Mouse (Mus musculus) heart, embryonic 10.5 days (tissue): ENCODE results near the gene Tmem174. TPM values are rescaled to one million over a fixed set of nuclear protein-coding genes. Genes with fewer than 3 reads are reported as not detected.

Experiments
- DNase-seq: peaks from one replicate; pipeline ENCODE4 v3.0.0-alpha.2; 2017; ENCODE audit warnings: low spot score
- H3K27ac ChIP-seq: fragments of 300-500 bp; sonication (generic); 2 replicates; pipeline ENCODE4 v1.5.1; 2016; ENCODE audit warnings: mild to moderate bottlenecking
- H3K27me3 ChIP-seq: fragments of 300-500 bp; sonication (generic); 2 replicates; pipeline ENCODE4 v1.6.1; 2016; ENCODE audit warnings: mild to moderate bottlenecking; ENCODE audit not compliant: poor library complexity, insufficient read depth, severe bottlenecking
- H3K36me3 ChIP-seq: fragments of 300-500 bp; sonication (generic); 2 replicates; pipeline ENCODE4 v1.6.1; 2016; ENCODE audit warnings: mild to moderate bottlenecking, moderate library complexity
- H3K4me1 ChIP-seq: fragments of 300-500 bp; sonication (generic); 2 replicates; pipeline ENCODE4 v1.6.1; 2016; ENCODE audit warnings: mild to moderate bottlenecking
- H3K4me3 ChIP-seq: fragments of 300-500 bp; sonication (generic); 2 replicates; pipeline ENCODE4 v1.5.1; 2016; ENCODE audit warnings: mild to moderate bottlenecking, moderate library complexity
- H3K9me3 ChIP-seq: fragments of 300-500 bp; sonication (generic); 2 replicates; pipeline ENCODE4 v1.6.1; 2016; ENCODE audit warnings: mild to moderate bottlenecking, moderate library complexity
- WGBS: fragments of 180-500 bp; shearing (Covaris S2); methylation state at CpG from one replicate; pipeline ENCODE4 v1.1.7; 2016; 5-methylcytosine and 5-hydroxymethylcytosine counted together
- polyA plus RNA-seq: library from polyadenylated mRNA; unstranded; fragments of >200 nt; fragmentation: Nextera tagmentation; extraction: Ambion mirVana; gene quantifications from 2 replicates; pipeline ENCODE4 v1.2.1, GENCODE M21; 2016

The Tmem174 gene
- 0.05 TPM in 1 of 2 replicates, not detected in the other for polyA plus RNA-seq

GRCm38 (mm10) chr13:98637145-98637544 lies at the start of gene Tmem174:
Gene Tmem174 (minus strand): TSS chr13:98637410.
- Histone ChIP-seq H3K27ac (no peak within 1 kb of the TSS), H3K4me1 (peaks cover 39% of the 10 kb centered on the region), H3K36me3 (no peaks in the 10 kb centered on the region), H3K9me3 (no peaks in the 10 kb centered on the region), H3K27me3 (no peaks in the 10 kb centered on the region), H3K4me3 (peak within 1 kb of the TSS; percentile 36)
- no peak for DNase-seq
- WGBS, result 75% methylated on average over 12 of the region's 12 CpGs

DNA sequence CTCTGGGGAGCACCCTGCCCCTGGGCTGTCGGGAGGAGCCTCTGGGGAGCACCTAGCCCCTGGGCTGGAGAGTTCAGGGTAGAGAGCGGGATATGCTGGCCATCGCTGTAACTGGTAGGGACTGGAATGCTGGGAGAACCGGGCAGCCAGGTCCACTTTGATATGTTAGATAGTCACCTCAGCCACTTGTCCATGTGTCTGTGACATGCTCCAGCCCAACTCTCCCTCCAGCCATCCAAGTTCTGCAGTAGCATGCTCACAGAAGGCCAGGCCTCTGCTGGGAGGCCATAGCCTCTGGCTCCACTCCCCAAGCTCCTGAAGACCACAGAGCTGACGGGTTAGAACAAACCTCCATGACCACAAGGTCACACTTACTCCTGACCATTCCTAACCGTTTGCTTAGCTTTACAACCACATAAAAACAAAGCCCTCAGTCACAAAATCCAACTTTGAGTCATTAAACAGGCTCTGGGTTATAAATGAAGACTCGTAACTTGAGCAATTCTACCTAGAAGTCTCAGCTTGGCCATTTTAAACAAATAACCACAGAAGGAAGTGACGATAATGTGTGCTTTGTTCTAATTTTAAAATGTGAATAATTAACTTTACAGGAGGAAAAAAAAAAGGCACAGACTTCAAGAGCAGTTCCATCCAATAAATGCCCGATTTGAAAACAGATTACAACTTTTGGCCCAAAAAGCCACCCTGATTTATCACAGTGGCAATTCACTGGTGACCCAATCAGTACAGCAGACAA lies 47.1 kb upstream of the Tmem174 start:
- Histone ChIP-seq H3K4me3 (no peak overlapping the region), H3K9me3 (no peaks in the 10 kb centered on the region), H3K27me3 (no peaks in the 10 kb centered on the region), H3K27ac (peak overlapping the region; percentile 47; the same call in 1 of the 2 replicates), H3K36me3 (no peaks in the 10 kb centered on the region), H3K4me1 (peaks cover 27% of the 10 kb centered on the region)
- peak; percentile 73 for DNase-seq
- 58% methylated on average over 9 of the region's 9 CpGs for WGBS

GRCm38 (mm10) chr13:98683412-98683811 lies 46.2 kb upstream of the Tmem174 start:
- Histone ChIP-seq H3K9me3 (no peaks in the 10 kb centered on the region), H3K27me3 (no peaks in the 10 kb centered on the region), H3K27ac (no peak overlapping the region), H3K4me1 (peaks cover 34% of the 10 kb centered on the region), H3K36me3 (no peaks in the 10 kb centered on the region), H3K4me3 (no peak overlapping the region)
- WGBS, result 92% methylated on average over 2 of the region's 2 CpGs
- DNase-seq, result peak; percentile 17

- WGBS, result 76% methylated on average over 5 of the region's 5 CpGs
- Histone ChIP-seq H3K27ac (peak overlapping the region; percentile 42; the same call in 1 of the 2 replicates), H3K36me3 (no peaks in the 10 kb centered on the region), H3K9me3 (no peaks in the 10 kb centered on the region), H3K4me3 (no peak overlapping the region), H3K4me1 (peaks cover 34% of the 10 kb centered on the region), H3K27me3 (no peaks in the 10 kb centered on the region)
- no peak for DNase-seq
Measured at GRCm38 (mm10) chr13:98680470-98681060, 43.4 kb upstream of the Tmem174 start.

DNA sequence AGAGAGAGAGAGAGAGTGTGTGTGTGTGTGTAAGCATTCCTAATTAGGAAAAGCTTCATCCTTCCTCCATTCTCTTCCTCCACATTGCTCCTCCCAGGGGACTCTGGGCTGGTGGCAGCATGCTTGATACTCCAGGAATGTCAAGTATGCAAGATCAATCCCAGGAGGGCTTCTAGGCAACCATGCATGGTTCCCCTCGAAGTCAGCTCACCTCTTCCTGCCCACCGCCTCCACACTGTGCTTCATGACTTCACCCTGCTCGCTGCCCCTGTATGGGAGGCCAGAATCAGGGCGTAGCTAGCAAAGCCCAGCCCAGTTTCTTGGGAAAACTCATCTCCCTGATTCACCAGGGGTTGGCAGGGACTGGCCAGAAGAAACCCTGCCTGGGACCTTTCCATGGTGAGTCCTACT lies 42.4 kb upstream of the Tmem174 start:
- H3K4me1 ChIP-seq, result peaks cover 34% of the 10 kb centered on the region
- H3K27me3 ChIP-seq, result no peaks in the 10 kb centered on the region
- H3K4me3 ChIP-seq, result no peak overlapping the region
- no peaks in the 10 kb centered on the region for H3K9me3 ChIP-seq
- DNase-seq, result peak; percentile 85
- peak overlapping the region; percentile 82 for H3K27ac ChIP-seq
- WGBS, result 20% methylated on average over 4 of the region's 4 CpGs
- H3K36me3 ChIP-seq, result no peaks in the 10 kb centered on the region

DNA sequence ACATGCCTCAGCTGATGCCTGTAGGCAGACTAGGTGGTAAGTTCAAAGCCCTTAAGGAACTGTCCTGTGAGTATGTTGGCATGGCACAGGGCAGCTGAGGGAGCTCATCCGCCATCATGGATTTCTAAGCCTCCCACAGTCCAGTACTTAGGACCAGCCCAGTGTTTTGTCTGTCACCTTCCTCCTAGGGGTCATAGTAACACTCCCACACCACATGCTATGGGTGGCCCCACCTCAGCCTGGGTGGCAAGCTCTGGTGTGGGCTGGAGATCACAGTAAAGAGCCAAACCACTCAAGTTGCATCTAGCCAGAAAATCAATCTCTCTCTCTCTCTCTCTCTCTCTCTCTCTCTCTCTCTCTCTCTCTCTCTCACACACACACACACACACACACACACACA lies 42.0 kb upstream of the Tmem174 start:
- Histone ChIP-seq H3K4me1 (peaks cover 33% of the 10 kb centered on the region), H3K36me3 (no peaks in the 10 kb centered on the region), H3K9me3 (no peaks in the 10 kb centered on the region), H3K27me3 (no peaks in the 10 kb centered on the region), H3K4me3 (no peak overlapping the region), H3K27ac (peak overlapping the region; percentile 82; the same call in 1 of the 2 replicates)
- DNase-seq, result no peak
- WGBS, result 84% methylated on average over 1 of the region's 1 CpGs

DNA sequence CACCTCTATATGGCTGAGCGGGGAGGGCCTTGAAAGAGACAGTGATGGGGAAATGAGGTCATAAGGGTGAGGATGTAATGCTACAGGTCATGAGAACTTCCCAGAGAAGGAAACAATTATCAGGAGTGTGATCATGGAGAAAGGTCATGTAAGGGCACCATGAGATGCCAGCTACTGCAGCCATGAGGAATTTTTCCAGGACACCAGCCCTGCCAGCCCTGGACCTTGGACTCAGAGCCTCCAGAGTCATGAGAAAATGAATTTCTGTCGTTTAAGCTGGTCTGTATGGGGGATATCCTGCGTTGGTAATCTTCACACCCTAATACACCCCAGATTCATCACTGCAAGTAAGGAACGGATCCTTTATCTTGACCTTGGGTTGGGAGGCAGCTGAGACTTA lies 36.7 kb upstream of the Tmem174 start:
- no peak overlapping the region for H3K4me3 ChIP-seq
- 74% methylated on average over 4 of the region's 4 CpGs for WGBS
- no peaks in the 10 kb centered on the region for H3K36me3 ChIP-seq
- no peak overlapping the region for H3K27ac ChIP-seq
- DNase-seq, result no peak
- peaks cover 5% of the 10 kb centered on the region for H3K4me1 ChIP-seq
- H3K9me3 ChIP-seq, result no peaks in the 10 kb centered on the region
- no peaks in the 10 kb centered on the region for H3K27me3 ChIP-seq

DNA sequence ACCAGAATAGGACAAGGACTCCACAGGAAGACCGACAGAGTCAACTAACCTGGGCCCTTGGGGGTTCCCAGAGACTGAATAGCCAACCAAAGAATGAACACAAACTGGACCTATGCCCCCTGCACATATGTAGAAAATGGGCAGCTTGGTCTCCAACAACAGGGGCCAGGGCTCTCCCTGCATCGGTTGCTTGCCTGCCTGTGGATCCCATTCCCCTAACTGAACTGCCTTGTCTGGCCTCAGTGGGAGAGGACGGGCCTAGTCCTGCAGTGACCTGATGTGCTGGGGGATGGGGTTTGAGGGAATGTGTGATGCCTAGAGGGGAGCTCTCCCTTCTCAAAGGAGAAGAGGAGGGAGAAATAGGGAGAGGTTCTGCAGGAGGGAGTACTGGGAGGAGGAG lies 32.1 kb upstream of the Tmem174 start:
- Histone ChIP-seq H3K4me3 (no peak overlapping the region), H3K27ac (no peak overlapping the region), H3K4me1 (peaks cover 14% of the 10 kb centered on the region), H3K27me3 (no peaks in the 10 kb centered on the region), H3K9me3 (no peaks in the 10 kb centered on the region), H3K36me3 (no peaks in the 10 kb centered on the region)
- peak; percentile 58 for DNase-seq
- WGBS, result 60% methylated on average over 3 of the region's 3 CpGs

GRCm38 (mm10) chr13:98667316-98667715 lies 30.1 kb upstream of the Tmem174 start:
- DNase-seq, result no peak
- Histone ChIP-seq H3K27ac (no peak overlapping the region), H3K27me3 (no peaks in the 10 kb centered on the region), H3K4me1 (peaks cover 14% of the 10 kb centered on the region), H3K9me3 (no peaks in the 10 kb centered on the region), H3K36me3 (no peaks in the 10 kb centered on the region), H3K4me3 (no peak overlapping the region)
- 29% methylated on average over 3 of the region's 3 CpGs for WGBS

DNA sequence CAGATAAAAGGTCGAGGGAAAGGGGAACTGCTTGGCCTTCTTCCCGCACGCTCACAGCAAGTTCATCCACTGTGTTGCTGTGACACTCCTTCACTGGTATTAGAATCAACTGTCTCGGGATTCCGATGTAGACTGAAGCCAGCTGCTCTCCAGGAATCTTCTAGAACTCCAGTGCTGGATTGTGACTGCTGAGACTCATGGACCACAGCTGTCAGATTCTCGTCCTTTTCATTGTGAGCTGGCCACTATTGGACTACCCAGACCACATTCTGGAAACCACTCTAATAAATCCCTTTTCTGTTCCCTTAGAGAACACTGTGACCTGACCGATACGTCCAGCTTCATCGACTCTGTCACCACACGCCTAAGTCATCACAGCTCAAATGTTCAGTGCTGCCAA lies 28.0 kb upstream of the Tmem174 start:
- no peaks in the 10 kb centered on the region for H3K9me3 ChIP-seq
- H3K27ac ChIP-seq, result no peak overlapping the region
- H3K4me3 ChIP-seq, result no peak overlapping the region
- WGBS, result 85% methylated on average over 10 of the region's 10 CpGs
- no peaks in the 10 kb centered on the region for H3K27me3 ChIP-seq
- DNase-seq, result no peak
- peaks cover 14% of the 10 kb centered on the region for H3K4me1 ChIP-seq
- H3K36me3 ChIP-seq, result no peaks in the 10 kb centered on the region

DNA sequence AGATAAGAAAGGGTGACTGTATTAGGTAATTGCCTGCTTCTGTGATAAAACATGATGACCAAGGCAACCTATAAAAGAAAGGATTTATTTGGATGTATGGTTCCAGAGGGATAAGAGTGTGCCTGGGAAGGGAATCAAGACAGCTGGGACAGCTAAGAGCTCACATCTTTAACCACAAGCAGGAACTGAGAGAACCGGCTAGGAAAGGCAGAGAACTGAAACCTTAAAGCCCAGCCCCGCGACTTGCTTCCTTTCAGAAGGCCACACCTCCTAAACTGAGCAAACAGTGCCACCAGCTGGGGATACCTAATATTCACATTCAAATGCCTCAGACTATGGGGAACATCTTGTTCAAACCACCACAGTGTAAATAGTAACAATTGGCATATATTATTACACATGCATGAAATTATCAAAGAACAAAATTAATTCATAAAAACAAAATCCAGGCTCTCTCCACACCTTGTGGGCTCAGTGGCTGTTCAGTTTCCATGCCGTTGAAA lies 25.0 kb upstream of the Tmem174 start:
- no peaks in the 10 kb centered on the region for H3K27me3 ChIP-seq
- H3K4me3 ChIP-seq, result no peak overlapping the region
- no peaks in the 10 kb centered on the region for H3K9me3 ChIP-seq
- 78% methylated on average over 4 of the region's 4 CpGs for WGBS
- no peak overlapping the region for H3K27ac ChIP-seq
- H3K4me1 ChIP-seq, result peaks cover 13% of the 10 kb centered on the region
- H3K36me3 ChIP-seq, result no peaks in the 10 kb centered on the region
- no peak for DNase-seq

DNA sequence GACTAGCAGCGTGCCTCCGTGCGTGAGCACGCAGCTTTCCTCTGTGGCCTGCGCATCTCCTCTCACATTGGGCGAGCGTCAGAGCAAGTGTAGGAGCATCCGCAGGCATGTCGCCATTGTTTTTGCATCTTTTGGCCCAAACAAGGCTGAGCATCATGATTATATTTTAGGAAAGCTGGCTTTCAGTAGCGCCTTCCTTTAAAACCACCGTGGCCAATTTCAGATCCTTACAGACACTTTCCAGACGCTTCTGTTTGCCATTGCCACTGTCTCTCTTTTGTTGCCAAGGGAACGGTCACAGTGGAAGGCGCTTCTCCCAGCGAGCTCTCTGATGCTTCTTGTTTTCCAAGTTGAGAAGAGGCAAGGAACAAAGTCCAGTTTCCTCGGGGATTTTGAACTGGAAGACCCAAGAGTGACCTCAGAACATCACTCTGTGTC lies 18.8 kb upstream of the Tmem174 start:
- no peaks in the 10 kb centered on the region for H3K27me3 ChIP-seq
- H3K4me3 ChIP-seq, result no peak overlapping the region
- H3K27ac ChIP-seq, result no peak overlapping the region
- WGBS, result 85% methylated on average over 16 of the region's 16 CpGs
- H3K9me3 ChIP-seq, result no peaks in the 10 kb centered on the region
- peak; percentile 66 for DNase-seq
- no peaks in the 10 kb centered on the region for H3K36me3 ChIP-seq
- peaks cover 24% of the 10 kb centered on the region; the same call in 1 of the 2 replicates for H3K4me1 ChIP-seq

- DNase-seq, result peak; percentile 70
- 92% methylated on average over 4 of the region's 4 CpGs for WGBS
- H3K27me3 ChIP-seq, result no peaks in the 10 kb centered on the region
- no peaks in the 10 kb centered on the region for H3K36me3 ChIP-seq
- H3K9me3 ChIP-seq, result no peaks in the 10 kb centered on the region
- H3K4me3 ChIP-seq, result no peak overlapping the region
- H3K4me1 ChIP-seq, result peaks cover 24% of the 10 kb centered on the region; the same call in 1 of the 2 replicates
- H3K27ac ChIP-seq, result no peak overlapping the region
Measured at GRCm38 (mm10) chr13:98655346-98655745, 18.1 kb upstream of the Tmem174 start.
